Mouse (Mus musculus) testis, adult 2 months (tissue): ENCODE measurements at regions not wholly inside any gene's neighbourhood (a gene's known extent, or its start where the extent isn't known, plus 50 kb on each side); places are given as distances from the start of the nearest gene placed in this dataset.

ENCODE experiments used
- CTCF ChIP-seq: fragments of 200-500 bp; IDR thresholded peaks from 2 replicates; pipeline ENCODE4 v1.5.1; 2012; ENCODE audit warnings: low read depth, mild to moderate bottlenecking, inconsistent platforms, low read length, moderate library complexity; ENCODE audit not compliant: control insufficient read depth, insufficient read depth, insufficient replicate concordance
- POLR2A ChIP-seq: fragments of 200-500 bp; IDR thresholded peaks from 2 replicates; pipeline ENCODE4 v1.6.1; 2012; ENCODE audit warnings: low read depth, mild to moderate bottlenecking, inconsistent platforms, low read length, moderate library complexity; ENCODE audit not compliant: control insufficient read depth

DNA sequence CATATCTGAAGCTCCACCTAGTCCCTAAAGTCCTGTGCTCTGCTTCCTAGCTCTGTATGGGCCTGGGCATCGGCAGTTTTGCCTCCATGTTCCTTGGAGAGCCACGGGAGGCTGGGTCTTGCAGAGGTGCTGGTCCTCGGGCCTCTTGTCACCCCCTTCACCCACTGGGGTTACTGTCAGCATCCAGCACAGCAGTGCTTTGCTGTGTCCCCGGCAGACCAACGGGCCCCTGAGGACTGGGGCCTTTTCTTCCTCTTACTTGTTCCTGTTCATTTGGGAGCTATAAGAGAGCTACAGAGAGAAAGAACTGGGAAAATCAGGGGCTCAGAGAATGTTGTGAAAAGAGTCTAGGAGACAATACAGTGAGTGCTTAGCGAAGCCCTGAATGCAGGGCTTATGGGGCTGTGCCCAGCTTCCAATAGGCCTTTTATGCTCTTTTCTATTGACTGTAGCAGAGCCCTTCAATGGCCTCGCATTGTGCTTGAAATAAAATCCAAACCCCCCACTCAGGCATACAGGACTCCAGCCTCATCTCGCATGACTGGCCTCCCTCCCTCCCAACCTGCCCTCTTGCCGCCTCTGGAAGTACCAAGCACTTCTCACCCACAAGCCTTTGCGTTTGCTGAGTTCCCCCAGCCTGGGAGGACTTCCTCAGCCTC is 224.9 kb upstream of the Habp2 start:
- TF ChIP-seq CTCF (no peak), POLR2A (no peak)
